Mouse (Mus musculus): Measurements from ENCODE around the gene Fndc3a. TPM values are rescaled to one million over a fixed set of nuclear protein-coding genes. Genes with fewer than 3 reads are reported as not detected.

Gene Fndc3a
- polyA plus RNA-seq, 1 experiment from 2014 or later = 47.6 TPM

Other genes starting within 250 kb of the Fndc3a start
- gene Gm9195, start 218.2 kb downstream of the Fndc3a start, polyA plus RNA-seq (2015; fragmentation: Nextera tagmentation; extraction: Ambion mirVana) = not detected in 2 replicates